ENCODE assay signal across 15 mouse cellular contexts in genomic region chr9:67595221-67595620, GRCm38 (mm10). TPM values are rescaled to one million over a fixed set of nuclear protein-coding genes. Genes with fewer than 3 reads are reported as not detected.
"Had no signal": no experiment of that assay in that cellular context is flagged by ENCODE, and none has a peak within 500 bp of the region (broad histone marks: within the 10 kb centered on the region; RNA-seq: fewer than 3 reads in every experiment).

No protein-coding gene starts in this region.

- H3K4me2 ChIP-seq: limb, embryonic 13.5 days; midbrain, embryonic 12.5 days; neural tube, embryonic 12.5 days had no signal

- H3K9ac ChIP-seq: limb, embryonic 13.5 days; liver, embryonic 14.5 days; midbrain, embryonic 12.5 days; neural tube, embryonic 12.5 days had no signal

- H3K27ac ChIP-seq: limb, embryonic 13.5 days; liver, embryonic 14.5 days; midbrain, embryonic 12.5 days; neural tube, embryonic 12.5 days; stomach, postnatal 0 days had no signal

- H3K27me3 ChIP-seq: limb, embryonic 13.5 days; midbrain, embryonic 12.5 days; neural tube, embryonic 12.5 days had no signal

- H3K9me3 ChIP-seq: midbrain, embryonic 12.5 days; neural tube, embryonic 12.5 days had no signal

- H3K4me1 ChIP-seq: limb, embryonic 13.5 days; midbrain, embryonic 12.5 days; neural tube, embryonic 12.5 days had no signal

- ATAC-seq: lung, postnatal 0 days had no signal

- H3K4me3 ChIP-seq: limb, embryonic 13.5 days; midbrain, embryonic 12.5 days; myocyte; neural tube, embryonic 12.5 days had no signal

- DNase-seq: kidney, adult 11 months; kidney, postnatal 25 days; layer of hippocampus, adult 9-11 months; layer of hippocampus, postnatal 36 days; lung, adult 18-20 months; thymus, postnatal 4 days had no signal

- H3K36me3 ChIP-seq: limb, embryonic 13.5 days; midbrain, embryonic 12.5 days; neural tube, embryonic 12.5 days had no signal

RNA-seq across cellular contexts. Expression of gene Tln2, which starts 35.7 kb away (rescaled TPM):
- total RNA-seq: megakaryocyte-erythroid progenitor cell, adult 5-6 weeks; neutrophil, adult 5-6 weeks had no signal
